In the genomic region with DNA sequence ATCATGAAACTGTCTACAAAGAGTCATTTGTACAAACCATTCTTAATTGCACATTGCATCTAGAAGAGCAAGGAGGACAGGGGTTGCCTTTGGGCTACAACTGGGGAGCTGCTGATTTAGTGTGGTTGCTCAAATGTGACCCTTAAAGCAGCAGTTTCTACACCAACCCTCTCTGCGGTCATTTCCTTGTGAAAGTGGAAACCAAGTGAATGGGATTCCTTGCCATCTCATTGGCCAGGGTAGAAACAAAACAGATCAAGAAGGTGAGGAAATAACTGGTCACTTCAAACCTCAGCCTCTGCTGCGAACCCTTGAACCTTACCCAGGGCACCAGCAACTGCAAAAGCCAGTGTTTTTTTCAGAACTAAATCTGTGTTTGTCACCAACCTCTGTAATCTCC, we compare ENCODE assay signal across 26 mouse cellular contexts. TPM values are rescaled to one million over a fixed set of nuclear protein-coding genes. Genes with fewer than 3 reads are reported as not detected.
A peak's percentile ranks its signal among the peaks of the same experiment; 100 is the strongest.
DNase-seq lines count a peak whose midpoint lies in the region; ATAC-seq lines count a peak whose summit lies in the region.
"Had no signal": no experiment of that assay in that cellular context is flagged by ENCODE, and none has a peak within 500 bp of the region (broad histone marks: within the 10 kb centered on the region; RNA-seq: fewer than 3 reads in every experiment).

No protein-coding gene starts in this region.

- H3K4me3 ChIP-seq in forebrain, embryonic 14.5 days (ENCODE audit: low read depth, low read length) = no peak overlapping the region
- H3K4me3 ChIP-seq: embryonic facial prominence, embryonic 13.5 days; embryonic facial prominence, embryonic 15.5 days; erythroblast, embryonic 14.5 days; forebrain, embryonic 10.5 days; forebrain, embryonic 12.5 days; forebrain, embryonic 15.5 days had no signal

- H3K9me3 ChIP-seq in forebrain, embryonic 14.5 days (replicated peaks; ENCODE audit: control insufficient read depth, low read length) = no peaks in the 10 kb centered on the region
- H3K9me3 ChIP-seq: embryonic facial prominence, embryonic 13.5 days; embryonic facial prominence, embryonic 15.5 days; forebrain, embryonic 10.5 days; forebrain, embryonic 12.5 days; forebrain, embryonic 15.5 days had no signal

- ATAC-seq in megakaryocyte, adult 5-6 weeks (ENCODE audit: poor library complexity, severe bottlenecking) = peak; percentile 55
- no peak for ATAC-seq in forebrain, embryonic 14.5 days
- ATAC-seq: forebrain, embryonic 15.5 days; forebrain, postnatal 0 days had no signal

- H3K36me3 ChIP-seq in forebrain, embryonic 14.5 days (ENCODE audit: control insufficient read depth, insufficient read depth, low read length) = no peaks in the 10 kb centered on the region
- H3K36me3 ChIP-seq: embryonic facial prominence, embryonic 13.5 days; embryonic facial prominence, embryonic 15.5 days; forebrain, embryonic 10.5 days; forebrain, embryonic 12.5 days; forebrain, embryonic 15.5 days had no signal

- peak; percentile 28 for DNase-seq in heart, adult 11 months
- no peak for DNase-seq in heart, adult 18-20 months
- DNase-seq in spleen, postnatal 14 days (ENCODE audit: low spot score in 2 of 2) = no peak
- no peak for DNase-seq in forebrain, embryonic 14.5 days (ENCODE audit: low spot score)
- DNase-seq: adrenal gland, adult 2 months; adrenal gland, postnatal 10 days; adrenal gland, postnatal 25 days; cerebellum, adult 11 months; cerebellum, adult 18-20 months; cerebellum, adult 8-10 months; cerebellum, adult 9-11 months; cerebellum, postnatal 14 days; cerebellum, postnatal 36 days; embryo, embryonic 11 days; forebrain, postnatal 0 days had no signal

- H3K9ac ChIP-seq in forebrain, embryonic 14.5 days (ENCODE audit: low read length) = no peak overlapping the region
- H3K9ac ChIP-seq: embryonic facial prominence, embryonic 13.5 days; embryonic facial prominence, embryonic 15.5 days; forebrain, embryonic 12.5 days; forebrain, embryonic 15.5 days; forebrain, postnatal 0 days had no signal

- H3K27me3 ChIP-seq in forebrain, embryonic 14.5 days (replicated peaks; ENCODE audit: control insufficient read depth, insufficient read depth, low read length) = no peaks in the 10 kb centered on the region
- H3K27me3 ChIP-seq: embryonic facial prominence, embryonic 13.5 days; embryonic facial prominence, embryonic 15.5 days; forebrain, embryonic 12.5 days; forebrain, embryonic 15.5 days had no signal

- no peak overlapping the region for H3K4me2 ChIP-seq in forebrain, embryonic 14.5 days (ENCODE audit: low read length)
- H3K4me2 ChIP-seq: embryonic facial prominence, embryonic 13.5 days; embryonic facial prominence, embryonic 15.5 days; forebrain, embryonic 12.5 days; forebrain, embryonic 15.5 days had no signal

- 80% methylated on average over 2 of the region's 2 CpGs for WGBS in forebrain, embryonic 14.5 days

- no peak overlapping the region for H3K27ac ChIP-seq in forebrain, embryonic 14.5 days (ENCODE audit: low read depth, low read length)
- H3K27ac ChIP-seq: embryonic facial prominence, embryonic 13.5 days; embryonic facial prominence, embryonic 15.5 days; forebrain, embryonic 10.5 days; forebrain, embryonic 12.5 days; forebrain, embryonic 15.5 days had no signal

- no peaks in the 10 kb centered on the region for H3K4me1 ChIP-seq in forebrain, embryonic 14.5 days (ENCODE audit: control insufficient read depth, insufficient read depth, low read length)
- H3K4me1 ChIP-seq: embryonic facial prominence, embryonic 13.5 days; embryonic facial prominence, embryonic 15.5 days; forebrain, embryonic 10.5 days; forebrain, embryonic 12.5 days; forebrain, embryonic 15.5 days had no signal

RNA-seq across cellular contexts. Expression of a gene that starts 56.5 kb away (rescaled TPM):
- not detected for total RNA-seq in heart, adult 18-20 months (2021)
- total RNA-seq in megakaryocyte, adult 5-6 weeks (2015) = 0.30 TPM in 1 of 2 replicates, not detected in the other
- total RNA-seq in megakaryocyte, adult 5-6 weeks (2017) = 0.20 and 0.22 TPM in 2 replicates
- 0.15 and 0.30 TPM in 2 replicates for polyA plus RNA-seq in forebrain, embryonic 14.5 days (2014; fragmentation: Nextera tagmentation; extraction: Ambion mirVana)
- total RNA-seq: adrenal gland, adult 2 months; adrenal gland, postnatal 10 days; adrenal gland, postnatal 25 days; common myeloid progenitor, adult 5-6 weeks; ES-E14; MEL had no signal
- polyA plus RNA-seq: C2C12; erythroblast, embryonic 14.5 days; forebrain, embryonic 10.5 days had no signal
